Comparison of ENCODE assay signal across 8 mouse cellular contexts in the genomic region with DNA sequence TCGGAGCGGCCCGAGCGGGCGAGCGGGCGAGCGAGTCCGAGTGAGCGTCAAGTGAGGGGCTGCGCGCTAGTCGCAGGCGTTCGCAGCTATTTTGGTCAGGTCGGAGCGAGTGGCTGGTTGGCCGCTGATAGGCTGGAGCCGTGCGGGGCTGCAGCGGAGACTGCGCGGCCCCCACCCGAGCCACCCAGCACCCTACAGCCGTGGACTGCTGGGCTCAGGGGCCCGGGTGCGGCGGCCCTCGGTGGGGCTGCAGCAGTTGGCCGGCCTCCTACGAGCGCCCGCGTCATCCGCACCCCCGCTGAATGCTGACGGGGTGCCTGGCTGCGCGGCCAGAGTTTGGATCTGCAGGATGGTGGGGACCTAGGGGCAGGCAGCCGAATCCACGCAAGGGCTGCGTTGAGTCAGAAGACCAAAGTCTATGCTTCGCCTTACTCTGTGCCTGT. TPM values are rescaled to one million over a fixed set of nuclear protein-coding genes. Genes with fewer than 3 reads are reported as not detected.
DNase-seq lines count a peak whose midpoint lies in the region; ATAC-seq lines count a peak whose summit lies in the region.

No protein-coding gene starts in this region.

- ATAC-seq in heart, embryonic 16.5 days (replicated peaks; ENCODE audit: extremely low read depth, insufficient read depth, low FRiP score): peak; percentile 73
- peak; percentile 71 for ATAC-seq in stomach, embryonic 15.5 days (ENCODE audit: insufficient read depth, low FRiP score, low read depth)

- WGBS in heart, embryonic 16.5 days: 2% methylated on average over 38 of the region's 43 CpGs
- WGBS in midbrain, embryonic 10.5 days: under 1% methylated on average over 42 of the region's 43 CpGs
- WGBS in stomach, embryonic 15.5 days: 2% methylated on average over 40 of the region's 43 CpGs

- DNase-seq in thymus, postnatal 25 days: peak; percentile 4
- DNase-seq in thymus, postnatal 10 days (ENCODE audit: low spot score in 2 of 2): no peak
- DNase-seq in embryo, embryonic 11 days: peak; percentile 75
- peak; percentile 67 to 79 for DNase-seq in layer of hippocampus, postnatal 36 days
- DNase-seq in midbrain, embryonic 10.5 days (ENCODE audit: low spot score): peak; percentile 69
- DNase-seq in ovary, postnatal 10 days (ENCODE audit: low spot score): no peak

- peaks cover 19% of the 10 kb centered on the region for H3K27me3 ChIP-seq in heart, embryonic 16.5 days (ENCODE audit: control insufficient read depth, insufficient read depth, low read length)
- peaks cover 57% of the 10 kb centered on the region for H3K27me3 ChIP-seq in midbrain, embryonic 10.5 days (ENCODE audit: low read depth, poor library complexity, severe bottlenecking)
- H3K27me3 ChIP-seq in stomach, embryonic 15.5 days (replicated peaks): peaks cover 8% of the 10 kb centered on the region

- peaks cover 5% of the 10 kb centered on the region for H3K4me1 ChIP-seq in heart, embryonic 16.5 days (ENCODE audit: control insufficient read depth, insufficient read depth, low read length)
- H3K4me1 ChIP-seq in midbrain, embryonic 10.5 days: peaks cover 55% of the 10 kb centered on the region
- peaks cover 19% of the 10 kb centered on the region for H3K4me1 ChIP-seq in stomach, embryonic 15.5 days

- H3K9me3 ChIP-seq in heart, embryonic 16.5 days (replicated peaks; ENCODE audit: control insufficient read depth, low read length): no peaks in the 10 kb centered on the region
- no peaks in the 10 kb centered on the region for H3K9me3 ChIP-seq in midbrain, embryonic 10.5 days (replicated peaks)
- no peaks in the 10 kb centered on the region for H3K9me3 ChIP-seq in stomach, embryonic 15.5 days

- peak overlapping the region; percentile 63 for H3K4me3 ChIP-seq in heart, embryonic 16.5 days (ENCODE audit: low read length)
- peak overlapping the region; percentile 82 for H3K4me3 ChIP-seq in midbrain, embryonic 10.5 days
- peak overlapping the region; percentile 58 for H3K4me3 ChIP-seq in stomach, embryonic 15.5 days (replicated peaks)

- H3K27ac ChIP-seq in heart, embryonic 16.5 days (ENCODE audit: low read length): no peak overlapping the region
- H3K27ac ChIP-seq in midbrain, embryonic 10.5 days (replicated peaks): peak overlapping the region; percentile 91
- no peak overlapping the region for H3K27ac ChIP-seq in stomach, embryonic 15.5 days

- no peaks in the 10 kb centered on the region for H3K36me3 ChIP-seq in heart, embryonic 16.5 days (ENCODE audit: control insufficient read depth, insufficient read depth)
- H3K36me3 ChIP-seq in midbrain, embryonic 10.5 days: peaks cover 10% of the 10 kb centered on the region
- no peaks in the 10 kb centered on the region for H3K36me3 ChIP-seq in stomach, embryonic 15.5 days

- H3K4me2 ChIP-seq in heart, embryonic 16.5 days (ENCODE audit: low read depth, low read length): peak overlapping the region; percentile 98
- H3K4me2 ChIP-seq in stomach, embryonic 15.5 days: peak overlapping the region; percentile 100

- H3K9ac ChIP-seq in heart, embryonic 16.5 days (ENCODE audit: low read length): peak overlapping the region; percentile 72
- H3K9ac ChIP-seq in stomach, embryonic 15.5 days: peak overlapping the region; percentile 39; the same call in 1 of the 2 replicates

RNA-seq across cellular contexts. Expression of a gene that starts 1.9 kb away (rescaled TPM):
- polyA plus RNA-seq in heart, embryonic 16.5 days (2015; fragmentation: Nextera tagmentation; extraction: Ambion mirVana): 0.22 and 0.27 TPM in 2 replicates
- 10 to 100 TPM; 88.9 to 90.2 TPM for total RNA-seq in layer of hippocampus, postnatal 36 days (2021)
- polyA plus RNA-seq in midbrain, embryonic 10.5 days (2016; fragmentation: Nextera tagmentation; extraction: Ambion mirVana): 1.5 and 2.3 TPM in 2 replicates
- polyA plus RNA-seq in stomach, embryonic 15.5 days (2015; fragmentation: Nextera tagmentation; extraction: Ambion mirVana): 0.41 and 0.70 TPM in 2 replicates

Comparison
In these comparisons a context has a peak if more than half of its experiments do, and no peak if none do; other contexts are left out.
1. DNase-seq: peak in thymus, postnatal 25 days (single experiment), embryo, embryonic 11 days (single experiment), layer of hippocampus, postnatal 36 days (2 of 2) and midbrain, embryonic 10.5 days (single experiment); none in thymus, postnatal 10 days (0 of 2) and ovary, postnatal 10 days (single experiment).
2. Peak in every context shown above with its lines, with median percentiles within 50 percentile points of each other: H3K4me3 ChIP-seq.